Mouse (Mus musculus) kidney, postnatal 4 days (tissue): ENCODE measurements around the gene Zc3h4.
A peak's percentile ranks its signal among the peaks of the same experiment; 100 is the strongest.

Experiments used
- DNase-seq, 2 experiments: peaks; one replicate each; pipeline ENCODE4 v3.0.0; 2021; ENCODE audit warnings: mixed read lengths in 2 of 2

Gene Zc3h4

DNA sequence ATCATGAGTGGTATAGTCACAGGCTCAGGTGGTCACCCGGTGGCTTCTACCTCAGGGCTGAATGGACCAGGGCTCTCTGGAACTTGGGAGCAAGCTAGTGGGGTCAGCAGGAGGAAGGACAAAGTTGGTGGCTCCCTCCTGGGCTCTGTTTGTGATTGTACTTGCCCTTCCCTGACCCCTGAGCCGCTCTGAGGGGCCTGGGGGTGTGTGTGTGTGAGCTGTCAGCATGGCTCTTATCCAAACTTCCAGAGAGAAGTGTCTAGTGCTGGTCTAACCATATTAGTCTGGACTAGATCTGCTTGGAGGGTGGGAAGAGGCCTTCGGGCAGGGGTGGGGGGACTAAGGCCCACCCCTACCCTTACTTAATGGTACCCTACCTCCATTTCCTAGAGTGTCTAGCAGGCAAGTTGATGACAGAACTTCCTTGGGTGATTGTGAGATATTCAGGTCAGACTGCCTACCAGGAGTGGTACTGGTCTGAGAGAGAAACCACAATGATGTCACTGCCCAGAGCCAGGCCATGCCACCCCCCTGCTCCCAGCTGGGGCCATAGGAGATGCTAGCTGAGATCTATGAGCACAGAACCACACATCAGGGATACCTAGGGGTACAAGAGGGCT lies 32.8 kb downstream of the Zc3h4 start:
- DNase-seq: no peak

DNA sequence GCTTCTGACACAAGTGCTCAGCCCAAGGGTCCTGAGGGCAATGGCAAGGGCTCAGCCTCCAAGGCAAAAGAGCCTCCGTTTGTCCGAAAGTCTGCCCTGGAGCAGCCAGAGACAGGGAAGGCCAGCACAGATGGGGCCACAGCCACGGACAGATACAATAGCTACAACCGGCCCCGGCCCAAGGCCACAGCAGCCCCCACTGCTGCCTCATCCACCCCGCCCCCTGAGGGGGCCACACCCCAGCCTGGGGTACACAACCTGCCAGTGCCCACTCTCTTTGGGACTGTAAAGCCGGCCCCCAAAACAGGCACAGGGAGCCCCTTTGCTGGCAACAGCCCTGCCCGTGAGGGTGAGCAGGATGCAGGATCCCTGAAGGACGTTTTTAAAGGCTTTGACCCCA lies 34.4 kb downstream of the Zc3h4 start:
- no peak for DNase-seq

DNA sequence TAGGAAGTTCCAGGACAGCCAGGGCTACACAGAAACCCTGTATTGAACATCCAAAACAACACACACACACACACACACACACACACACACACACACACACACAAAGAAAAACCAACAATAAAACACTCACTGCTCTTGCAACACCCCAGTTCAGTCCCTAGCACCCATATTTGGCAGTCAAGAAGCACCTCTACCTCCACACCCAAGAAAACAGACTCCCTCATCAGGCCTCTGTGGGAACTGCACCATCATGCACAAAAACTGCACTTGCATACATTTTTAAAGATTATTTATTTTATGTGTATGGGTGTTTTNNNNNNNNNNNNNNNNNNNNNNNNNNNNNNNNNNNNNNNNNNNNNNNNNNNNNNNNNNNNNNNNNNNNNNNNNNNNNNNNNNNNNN lies 40.5 kb downstream of the Zc3h4 start:
- no peak for DNase-seq

DNA sequence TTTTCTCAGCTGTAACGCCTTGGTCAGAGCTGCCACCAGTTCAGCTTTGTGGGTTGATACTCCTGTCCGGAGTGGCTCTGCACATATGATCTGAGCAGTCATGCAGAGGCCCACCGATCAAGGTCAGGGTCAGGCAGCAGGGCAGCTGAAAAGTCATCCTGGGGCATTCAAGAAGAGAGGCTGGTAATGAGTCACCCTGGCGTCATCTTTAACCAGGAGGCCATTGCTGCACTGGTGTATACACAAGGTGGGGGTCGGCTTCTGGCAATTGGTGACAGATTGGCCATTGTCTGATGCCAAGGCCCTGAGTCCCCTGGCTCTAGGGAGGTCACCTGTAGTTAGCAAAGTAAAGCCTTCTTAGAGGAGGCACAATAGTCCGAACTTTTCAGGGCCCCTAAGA lies 50.9 kb downstream of the Zc3h4 start:
- DNase-seq: no peak

DNA sequence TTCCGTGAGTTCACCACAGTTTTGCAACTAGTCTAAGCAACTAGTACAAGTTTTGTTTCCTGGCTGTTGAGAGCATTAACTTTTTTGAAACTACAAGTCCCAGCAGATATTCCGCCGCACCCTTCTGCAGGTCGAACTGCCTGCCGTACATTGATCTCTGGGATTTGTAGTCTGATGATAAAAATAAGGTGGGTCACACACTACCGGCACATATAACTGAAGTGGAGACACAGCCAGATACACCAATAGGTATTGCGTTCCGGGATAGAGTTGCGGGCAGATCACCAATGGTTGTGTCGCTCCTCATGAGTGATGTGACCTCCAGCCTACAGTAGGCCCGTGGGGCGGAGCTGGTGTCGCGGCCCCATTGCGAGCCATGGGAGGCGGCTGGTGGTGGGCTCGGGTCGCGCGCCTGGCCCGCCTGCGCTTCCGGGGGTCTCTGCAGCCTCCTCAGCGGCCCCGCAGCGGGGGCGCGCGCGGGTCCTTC lies 51.9 kb downstream of the Zc3h4 start, which contains the start of gene Tmem160:
TSS of gene Tmem160 (plus strand) at position 193 of the 487 bp plus-strand sequence.
- DNase-seq: peak; percentile 87 to 92

DNA sequence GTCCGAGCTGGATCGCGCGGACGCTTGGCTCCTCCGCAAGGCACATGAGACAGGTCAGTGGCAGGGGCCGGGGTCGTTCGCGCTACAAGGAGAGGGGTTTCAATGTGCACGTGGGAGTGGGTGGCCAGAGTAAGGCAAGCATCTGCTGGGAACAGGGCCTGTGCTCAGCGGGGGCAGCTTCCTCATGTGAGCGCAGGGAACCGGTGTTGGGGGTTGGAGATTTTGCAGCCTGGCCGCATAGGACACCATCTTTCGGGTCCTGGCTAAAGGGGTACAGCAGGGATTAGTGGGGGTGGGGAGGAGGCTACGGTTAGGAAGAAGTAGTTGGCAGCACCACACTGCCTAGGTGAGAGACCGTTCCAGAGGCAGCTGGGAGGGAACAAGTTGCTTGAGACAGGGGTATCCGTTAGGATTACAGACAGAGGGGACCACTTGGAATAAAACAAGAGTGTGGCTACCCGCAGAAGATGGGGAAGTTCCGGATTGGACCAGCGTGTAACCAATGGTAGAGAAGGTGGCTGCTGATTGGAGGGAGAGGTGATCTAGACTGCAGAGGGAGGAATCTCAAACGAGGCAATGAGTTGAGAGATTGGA lies 52.5 kb downstream of the Zc3h4 start:
- peak; percentile 41 to 62 for DNase-seq

DNA sequence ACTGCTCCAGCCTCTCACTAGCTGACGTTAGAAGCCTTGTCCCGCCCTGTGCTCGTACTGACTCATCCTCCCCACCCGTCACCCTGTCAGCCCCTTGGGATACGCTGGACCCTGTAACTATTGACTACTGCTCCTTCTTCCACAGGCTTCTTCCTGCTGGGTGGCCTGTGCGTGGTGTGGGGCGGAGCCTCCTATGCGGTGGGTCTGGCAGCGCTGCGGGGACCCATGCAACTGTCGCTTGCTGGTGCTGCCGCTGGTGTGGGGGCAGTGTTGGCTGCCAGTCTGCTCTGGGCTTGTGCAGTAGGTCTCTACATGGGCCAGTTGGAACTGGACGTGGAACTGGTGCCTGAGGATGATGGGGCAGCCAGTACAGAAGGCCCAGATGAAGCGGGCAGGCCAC lies 54.3 kb downstream of the Zc3h4 start:
- DNase-seq: no peak

DNA sequence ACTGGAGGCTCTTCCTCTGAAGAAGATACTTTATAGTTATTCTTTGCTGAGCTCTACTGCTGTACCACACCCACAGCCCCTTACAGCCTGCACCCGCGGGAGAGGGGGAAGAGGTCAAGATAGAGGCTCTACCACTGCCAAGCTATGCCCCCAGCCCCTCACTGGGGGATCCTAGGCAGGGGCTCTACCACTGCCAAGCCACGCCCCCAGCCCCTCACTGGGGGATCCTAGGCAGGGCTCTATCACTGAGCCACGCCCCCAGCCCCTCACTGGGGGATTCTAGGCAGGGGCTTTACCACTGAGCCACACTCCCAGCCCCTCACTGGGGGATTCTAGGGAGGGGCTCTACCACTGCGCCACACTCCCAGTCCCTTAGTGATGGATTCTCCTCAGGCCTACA lies 55.6 kb downstream of the Zc3h4 start:
- DNase-seq: no peak

DNA sequence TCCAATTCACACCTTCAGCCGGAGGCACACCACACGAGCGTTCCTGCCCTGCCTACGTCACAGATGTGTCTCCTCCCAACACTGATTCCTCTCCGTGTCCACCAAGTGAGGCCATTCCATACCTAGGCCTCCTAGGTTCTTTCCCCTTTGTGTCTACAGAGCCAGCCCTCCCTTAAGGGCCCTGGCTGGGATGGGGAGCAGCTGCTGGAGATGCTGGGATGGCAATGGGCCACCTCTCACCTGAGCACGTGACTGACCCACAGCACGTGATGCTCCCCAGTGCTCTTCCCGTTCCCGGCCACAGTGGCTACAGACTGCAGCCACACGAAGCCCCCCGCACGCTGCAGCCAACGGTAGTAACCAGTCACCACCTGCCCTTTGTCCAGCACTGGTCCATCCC lies 59.9 kb downstream of the Zc3h4 start:
- no peak for DNase-seq

DNA sequence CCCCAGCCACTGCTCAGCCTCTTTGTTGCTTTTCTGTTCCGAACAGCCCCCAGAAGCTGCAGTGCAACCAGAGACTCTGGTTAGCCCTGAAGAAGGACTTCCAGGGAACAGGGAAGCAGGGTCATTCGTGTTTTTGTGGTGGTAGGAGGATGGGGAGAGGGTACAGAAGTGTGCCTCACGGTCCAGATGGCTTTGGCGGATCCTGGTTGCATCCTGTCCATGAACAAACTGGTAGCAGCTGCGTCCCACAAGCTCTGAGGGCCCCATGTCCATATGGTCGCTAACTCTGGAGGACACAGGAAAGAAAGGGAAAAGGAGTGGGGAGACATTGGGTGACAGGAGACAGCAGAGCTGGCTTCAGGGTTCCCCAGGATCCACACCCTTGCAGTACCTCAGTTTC lies 60.4 kb downstream of the Zc3h4 start:
- DNase-seq: no peak

DNA sequence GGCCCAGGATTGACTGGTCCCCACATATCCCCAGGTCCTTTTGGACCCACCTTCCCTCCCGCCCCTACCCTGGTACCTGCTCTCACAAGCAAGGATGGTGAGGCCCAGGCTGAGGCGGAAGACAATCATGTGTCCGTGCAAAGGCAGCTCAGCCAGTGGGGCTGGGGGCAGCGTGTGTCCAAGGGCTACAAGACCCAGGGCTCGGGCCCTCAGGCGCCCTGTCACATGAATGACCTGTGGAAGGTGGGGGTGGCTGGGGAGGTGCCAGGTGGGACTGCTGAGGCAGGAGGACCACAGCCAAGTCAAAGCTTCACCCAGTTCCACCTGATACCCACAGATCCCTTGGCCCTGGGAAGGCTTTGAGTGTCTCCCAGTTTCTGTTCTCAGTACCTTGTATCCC lies 61.0 kb downstream of the Zc3h4 start:
- DNase-seq: no peak

DNA sequence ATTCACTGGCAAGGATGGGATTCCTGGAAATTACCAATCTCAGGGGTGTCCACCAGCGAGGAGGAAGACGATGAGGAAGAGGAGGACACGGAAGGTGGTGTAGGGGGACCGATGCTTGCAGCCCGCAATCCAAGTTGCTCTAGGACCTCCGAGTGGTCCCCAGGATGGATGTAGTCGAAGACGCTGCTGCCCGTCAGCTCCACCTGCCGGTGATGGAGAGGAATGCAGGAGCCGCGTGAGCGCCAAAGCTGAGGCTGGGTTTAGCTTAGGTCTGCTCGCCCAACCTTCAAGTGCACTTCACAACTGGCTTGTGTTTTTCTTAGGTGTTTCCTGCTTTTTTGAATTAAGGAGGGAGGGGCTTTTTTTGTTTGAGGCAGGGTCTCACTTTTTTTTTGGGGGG lies 62.5 kb downstream of the Zc3h4 start:
- peak; percentile 92 for DNase-seq

DNA sequence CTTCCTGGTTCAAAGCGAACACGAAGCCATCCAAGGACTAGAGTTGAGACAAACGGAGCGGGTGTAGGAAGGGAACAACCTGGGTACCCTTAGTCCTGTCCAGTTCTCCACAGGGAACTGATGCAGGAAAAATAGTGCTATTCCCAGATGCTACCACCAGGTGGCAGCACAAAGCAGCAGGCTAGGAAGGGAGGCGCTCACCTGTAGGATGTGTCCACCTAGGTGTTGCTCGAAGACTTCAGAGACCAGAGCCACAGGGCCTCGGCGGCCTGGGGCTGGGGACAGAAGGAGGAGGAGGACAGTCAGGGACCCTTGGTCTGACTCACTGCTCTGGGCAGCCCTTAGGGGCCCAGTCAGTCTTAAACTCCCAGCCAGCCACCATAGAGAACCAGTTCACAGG lies 64.5 kb downstream of the Zc3h4 start:
- DNase-seq: peak; percentile 85

DNA sequence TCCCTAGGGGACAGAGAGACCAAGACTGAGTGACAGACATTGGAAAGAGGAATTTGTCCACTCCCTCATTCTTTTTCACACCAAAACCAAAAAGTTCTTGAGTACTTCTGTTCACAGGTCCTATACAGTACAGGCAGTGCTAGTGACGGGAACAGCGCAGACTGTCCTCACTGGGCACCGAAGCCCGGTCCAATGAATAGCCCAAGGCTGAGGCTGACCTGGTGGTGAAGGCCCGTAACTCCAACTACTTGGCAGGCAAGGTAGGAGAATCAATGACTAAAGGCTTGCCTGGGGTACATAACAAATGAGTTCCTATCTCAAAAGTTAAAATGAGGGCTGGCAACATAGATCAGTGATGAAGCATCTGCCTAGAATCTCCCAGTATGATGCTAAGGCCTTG lies 64.9 kb downstream of the Zc3h4 start:
- no peak for DNase-seq

DNA sequence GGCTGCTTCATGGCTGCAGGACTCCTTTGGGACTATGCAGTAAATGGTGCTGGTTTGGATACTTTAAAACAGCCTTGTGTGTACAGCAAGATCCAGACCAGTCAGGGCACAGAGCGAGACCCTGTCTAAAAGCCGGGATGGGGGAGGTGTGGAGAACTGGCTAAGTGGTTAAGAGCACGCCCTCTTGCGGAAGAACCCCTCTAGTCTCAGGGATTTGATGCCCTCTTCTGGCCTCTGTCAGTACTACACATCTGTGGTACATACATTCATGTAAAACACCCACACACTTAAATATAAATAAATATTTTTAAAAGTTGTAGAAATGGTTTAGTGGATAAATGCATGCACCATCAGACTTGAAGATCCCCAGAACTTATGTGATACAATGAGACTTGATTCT lies 65.9 kb downstream of the Zc3h4 start:
- DNase-seq: peak; percentile 35 to 38

DNA sequence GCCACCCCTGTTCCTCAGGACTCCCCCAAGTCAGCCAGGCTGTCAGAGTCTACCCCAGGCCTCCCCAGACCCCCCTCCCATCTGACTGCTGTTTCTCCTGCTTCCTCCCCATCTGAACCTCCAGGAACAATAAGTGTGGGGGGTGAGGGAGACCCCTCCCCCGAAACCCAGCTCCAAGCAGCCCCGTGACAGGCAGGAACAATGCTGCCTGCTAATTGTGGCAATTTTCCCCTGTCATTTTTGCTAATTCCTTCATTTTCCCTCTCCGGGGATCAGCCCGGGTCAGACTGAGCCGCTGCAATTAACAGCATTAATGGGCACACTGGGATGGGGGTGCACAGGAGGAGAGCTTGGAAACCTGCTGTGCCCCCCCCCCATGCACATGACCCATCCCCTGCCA lies 67.4 kb downstream of the Zc3h4 start:
- DNase-seq: no peak

DNA sequence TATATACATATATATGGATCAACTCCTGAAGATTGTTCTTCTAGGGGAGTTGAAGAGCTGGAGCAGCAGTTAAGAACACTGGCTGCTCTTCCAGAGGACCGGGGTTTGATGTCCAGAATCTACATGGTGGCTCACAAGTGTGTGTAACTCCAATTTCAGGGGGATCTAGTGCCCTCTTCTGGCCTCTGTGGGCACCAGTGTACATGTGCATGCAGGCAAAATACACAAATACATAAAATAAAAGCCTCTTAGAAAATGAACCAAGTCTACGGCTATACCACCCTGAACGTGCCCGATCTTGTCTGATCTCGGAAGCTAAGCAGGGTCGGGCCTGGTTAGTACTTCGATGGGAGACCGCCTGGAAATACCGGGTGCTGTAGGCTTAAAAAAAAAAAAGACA lies 70.8 kb downstream of the Zc3h4 start:
- peak; percentile 34 to 41 for DNase-seq

DNA sequence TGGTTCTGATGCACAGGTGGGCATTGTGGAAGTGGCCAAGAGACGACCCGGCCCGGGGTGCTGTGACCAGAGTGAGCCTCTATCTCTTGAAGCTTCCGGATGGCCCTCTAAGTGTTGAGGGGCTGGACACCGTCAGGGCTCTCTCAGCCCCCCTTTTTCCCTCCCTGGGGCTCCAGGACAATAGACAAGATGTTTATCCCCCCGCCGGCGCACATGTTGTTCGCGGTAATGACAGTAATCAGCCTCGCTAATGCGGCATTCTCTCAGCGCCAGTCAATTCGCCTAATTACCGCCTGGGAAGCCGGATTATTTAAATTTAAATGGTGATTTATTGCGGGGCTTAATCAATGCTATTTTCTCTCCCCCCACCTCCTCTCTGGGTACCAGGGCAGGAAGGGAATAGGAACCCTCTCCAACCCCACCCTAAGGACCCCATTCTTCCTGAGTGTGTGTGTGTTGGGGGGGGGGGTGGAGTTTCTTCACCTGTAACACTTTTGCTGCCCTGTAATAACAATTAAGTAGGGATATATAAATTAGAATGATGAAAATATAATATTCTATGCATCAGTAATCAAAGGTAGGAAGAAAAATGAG lies 71.5 kb downstream of the Zc3h4 start:
- DNase-seq: no peak

DNA sequence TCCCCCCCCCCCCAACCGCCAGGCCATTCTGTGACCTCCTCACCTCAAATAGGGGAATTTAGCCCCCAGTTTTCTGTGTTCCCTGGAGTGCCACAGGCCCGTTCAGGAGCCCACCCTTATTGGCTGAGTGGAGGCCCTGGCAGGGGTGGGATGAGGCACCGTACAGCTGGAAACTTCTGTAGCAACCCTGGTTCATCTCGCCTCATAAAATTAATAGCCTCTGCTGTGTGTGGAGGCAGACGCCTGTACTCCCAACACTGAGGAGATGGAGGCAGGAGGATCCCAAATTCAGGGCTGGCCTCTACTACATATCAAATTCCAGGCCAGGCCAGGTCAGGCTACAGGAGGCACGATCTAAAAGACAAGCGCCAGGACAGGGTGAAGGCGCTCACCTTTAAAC lies 73.1 kb downstream of the Zc3h4 start:
- DNase-seq: no peak

DNA sequence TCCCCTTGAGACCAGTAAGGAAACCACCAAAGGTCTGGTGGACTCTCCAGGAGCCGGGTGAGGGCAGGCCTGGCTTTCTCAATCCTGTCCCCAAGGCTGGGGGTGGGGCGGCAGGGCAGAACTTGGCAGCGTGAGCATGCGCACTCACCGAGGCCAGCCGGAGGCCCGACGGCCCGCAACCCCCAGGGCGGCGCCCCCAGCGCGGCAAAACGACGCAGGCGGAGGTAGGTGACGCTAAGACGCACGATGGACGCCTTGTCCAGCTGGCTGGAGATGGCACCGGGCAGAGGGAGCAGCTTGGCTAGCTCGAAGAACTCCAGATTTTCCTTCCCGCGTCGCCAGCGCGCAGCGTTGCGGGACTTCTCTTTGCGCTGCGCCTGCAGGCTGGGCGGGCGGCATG lies 73.7 kb downstream of the Zc3h4 start:
- peak; percentile 46 to 54 for DNase-seq

DNA sequence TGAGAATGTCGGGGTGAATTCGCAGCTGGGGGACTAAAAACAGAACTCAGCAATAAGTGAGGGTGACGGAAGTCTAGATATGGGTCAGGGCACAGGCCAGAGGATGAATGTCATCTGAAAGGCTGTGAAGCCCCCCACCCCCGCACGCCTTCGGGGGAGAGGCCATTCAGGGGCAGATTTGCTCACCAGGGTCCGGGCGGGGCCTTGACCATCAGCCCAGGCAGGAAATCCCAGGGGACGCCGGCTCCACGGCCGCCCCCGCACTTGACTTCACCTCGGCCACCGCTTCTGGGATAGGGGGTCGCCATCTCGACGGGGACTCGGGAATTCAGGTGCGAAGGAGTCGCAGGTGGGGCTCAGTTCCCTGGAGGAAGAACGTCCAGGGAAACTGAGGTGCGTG lies 74.6 kb downstream of the Zc3h4 start:
- DNase-seq: peak in 1 of 2 experiments; percentile 24

DNA sequence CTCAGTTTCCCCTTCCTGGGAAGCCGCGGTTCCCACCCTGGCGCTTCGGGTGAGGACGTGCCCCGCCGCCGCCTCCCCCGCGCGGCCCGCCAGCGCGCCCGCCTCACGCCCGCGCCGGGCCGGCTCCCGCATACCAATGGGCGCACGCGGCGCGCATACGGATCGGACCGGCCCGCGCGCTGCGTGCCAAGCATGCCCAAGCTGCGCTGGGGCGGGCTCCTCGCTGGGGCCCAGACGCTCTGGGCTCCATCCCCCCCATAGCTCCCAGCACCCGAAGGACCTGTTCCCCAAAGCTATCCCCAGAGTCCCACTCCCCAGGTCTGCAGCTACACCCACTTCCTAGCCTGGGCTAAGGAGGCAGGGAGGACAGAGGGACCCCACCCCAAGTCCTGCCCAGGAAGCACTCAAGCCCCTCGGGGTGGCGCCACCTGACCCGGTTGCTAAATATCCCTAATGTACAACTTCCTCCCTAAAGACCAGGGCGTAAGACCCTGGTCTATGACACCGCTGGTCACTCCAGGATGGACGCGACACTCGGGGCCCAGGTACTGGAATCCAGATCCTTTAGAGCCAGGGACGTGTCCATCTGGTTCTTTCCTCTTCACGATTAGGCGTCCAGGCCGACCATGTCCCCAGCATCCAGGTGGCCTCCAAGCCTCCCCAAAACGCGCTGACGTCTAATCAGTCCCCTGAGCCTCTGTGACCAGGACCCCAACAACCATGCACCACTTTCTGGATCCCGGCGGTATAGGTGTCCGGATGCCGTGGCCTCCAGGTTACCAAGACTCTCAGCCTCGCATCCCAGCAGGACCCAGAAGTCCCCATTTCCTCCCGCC lies 75.3 kb downstream of the Zc3h4 start:
- no peak for DNase-seq

DNA sequence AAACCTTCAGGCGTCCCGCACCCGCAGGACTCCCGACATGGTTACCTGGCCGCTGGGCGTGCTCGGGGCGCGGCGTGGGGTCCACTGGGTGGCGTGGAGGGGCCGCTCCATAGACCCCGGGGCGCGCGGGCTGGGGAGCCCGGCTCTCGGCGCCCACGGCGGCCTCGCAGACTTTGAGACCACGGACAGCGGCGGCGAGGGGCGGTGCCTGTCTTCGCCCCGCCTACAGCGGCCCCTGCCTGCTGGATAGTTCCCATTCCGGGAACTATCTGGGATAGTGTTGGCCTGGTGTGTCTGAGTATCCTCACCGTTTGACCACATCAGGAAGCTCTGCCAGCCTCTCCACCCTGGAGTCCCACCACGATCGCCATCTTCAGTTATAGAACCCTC lies 75.9 kb downstream of the Zc3h4 start:
- DNase-seq: peak; percentile 66 to 75

DNA sequence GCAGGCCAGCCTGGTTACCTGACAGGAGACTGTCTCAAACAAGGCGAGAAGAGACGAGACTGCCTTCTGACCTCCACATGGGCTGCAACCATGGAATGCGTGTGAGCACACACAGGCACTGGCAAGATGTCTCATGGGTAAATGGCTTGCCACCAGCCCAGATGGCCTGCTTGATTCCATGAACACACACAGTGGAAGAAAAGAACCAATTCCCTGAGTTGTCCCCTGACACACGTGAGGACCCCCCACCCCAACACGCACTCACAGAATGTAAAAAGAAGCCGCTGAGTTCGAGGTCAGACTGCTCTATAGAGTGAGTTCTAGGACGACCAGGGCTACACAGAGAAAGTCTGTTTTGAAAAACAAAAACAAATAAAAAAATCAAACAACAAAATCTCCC lies 76.9 kb downstream of the Zc3h4 start, which contains the start of gene Npas1:
TSS of gene Npas1 (minus strand) at position 101 of the 400 bp plus-strand sequence.
- no peak for DNase-seq
